Mouse (Mus musculus) liver, embryonic 16.5 days (tissue): ENCODE measurements at regions not wholly inside any gene's neighbourhood (a gene's known extent, or its start where the extent isn't known, plus 50 kb on each side); places are given as distances from the start of the nearest gene placed in this dataset.
A peak's percentile ranks its signal among the peaks of the same experiment; 100 is the strongest.

Source experiments
- ATAC-seq: fragments of 200-750 bp; cut with Nextera tagmentation; 2 replicates; pipeline ENCODE4 v1.8.0; 2017; ENCODE audit warnings: low read depth, mild to moderate bottlenecking, moderate number of reproducible peaks, moderate library complexity
- H3K27ac ChIP-seq: fragments of 300-500 bp; sonication (generic); 2 replicates; pipeline ENCODE4 v1.5.1; 2014; ENCODE audit warnings: mild to moderate bottlenecking, low read length
- H3K27me3 ChIP-seq: fragments of 300-500 bp; sonication (generic); 2 replicates; pipeline ENCODE4 v1.6.1; 2014; ENCODE audit warnings: low read depth, low read length, mixed read lengths; ENCODE audit not compliant: control insufficient read depth, insufficient read depth
- H3K36me3 ChIP-seq: fragments of 300-500 bp; sonication (generic); 2 replicates; pipeline ENCODE4 v1.6.1; 2014; ENCODE audit warnings: mild to moderate bottlenecking; ENCODE audit not compliant: control insufficient read depth, insufficient read depth
- H3K4me1 ChIP-seq: fragments of 300-500 bp; sonication (generic); 2 replicates; pipeline ENCODE4 v1.6.1; 2014; ENCODE audit warnings: low read depth, low read length, mixed read lengths; ENCODE audit not compliant: control insufficient read depth
- H3K4me2 ChIP-seq: fragments of 300-500 bp; sonication (generic); 2 replicates; pipeline ENCODE4 v1.6.1; 2014; ENCODE audit warnings: low read depth, low read length, mixed read lengths
- H3K4me3 ChIP-seq: fragments of 300-500 bp; sonication (generic); 2 replicates; pipeline ENCODE4 v1.5.1; 2014; ENCODE audit warnings: low read depth, mild to moderate bottlenecking, low read length
- H3K9ac ChIP-seq: fragments of 300-500 bp; sonication (generic); 2 replicates; pipeline ENCODE4 v1.6.1; 2014; ENCODE audit warnings: low read depth, low read length
- H3K9me3 ChIP-seq: fragments of 300-500 bp; sonication (generic); replicated peaks from 2 replicates; pipeline ENCODE4 v1.6.1; 2016; ENCODE audit warnings: low read length; ENCODE audit not compliant: control insufficient read depth
- WGBS: fragments of 180-500 bp; shearing (Covaris S2); extraction: QIAGEN DNeasy Blood & Tissue Kit; methylation state at CpG from one replicate; pipeline ENCODE4 v1.1.7; 2014; ENCODE audit not compliant: insufficient replicate concordance; 5-methylcytosine and 5-hydroxymethylcytosine counted together

DNA sequence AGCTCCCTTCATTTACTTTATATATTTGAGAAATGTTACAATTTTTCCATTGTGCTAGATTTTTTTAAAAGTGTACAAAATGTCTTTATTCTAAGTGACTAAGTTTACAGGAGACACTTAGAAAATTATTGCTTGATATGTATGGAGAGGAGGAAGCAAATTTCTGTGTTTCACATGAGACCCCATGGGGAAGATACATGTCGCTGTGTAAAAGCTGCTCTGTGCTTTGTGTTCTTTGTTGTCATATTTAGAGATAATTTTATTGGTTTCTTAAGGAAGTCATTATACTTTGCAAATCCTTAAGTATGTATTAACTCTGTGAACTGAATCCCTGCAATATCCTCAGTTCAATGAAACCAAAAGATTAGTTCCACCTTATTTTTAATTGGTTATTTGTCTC is 406.0 kb upstream of the 1700003H04Rik start:
- Histone ChIP-seq H3K27me3 (no peaks in the 10 kb centered on the region), H3K4me1 (no peaks in the 10 kb centered on the region), H3K4me2 (no peak overlapping the region), H3K27ac (no peak overlapping the region), H3K4me3 (no peak overlapping the region), H3K9ac (no peak overlapping the region), H3K9me3 (no peaks in the 10 kb centered on the region), H3K36me3 (no peaks in the 10 kb centered on the region)
- WGBS = 62% methylated on average over 1 of the region's 1 CpGs
- no peak for ATAC-seq

DNA sequence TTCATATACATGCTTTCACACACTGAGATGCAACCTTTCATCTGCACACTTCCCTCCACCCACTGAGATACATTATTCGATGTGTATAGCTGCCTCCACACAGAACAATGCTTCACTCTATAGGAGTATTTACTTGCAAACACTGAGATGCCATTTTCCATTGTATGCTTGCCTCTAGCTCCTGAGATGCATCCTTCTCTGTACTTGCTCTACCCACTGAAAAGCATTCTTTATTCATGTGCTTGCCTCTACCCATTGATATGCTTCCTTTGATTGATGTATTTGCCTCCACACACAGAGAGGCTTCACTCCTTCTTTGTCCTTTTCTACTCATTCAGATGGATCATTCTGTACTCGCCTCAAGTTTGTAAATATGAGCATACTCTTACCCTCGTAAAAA is 405.6 kb upstream of the 1700003H04Rik start:
- Histone ChIP-seq H3K9ac (no peak overlapping the region), H3K27me3 (no peaks in the 10 kb centered on the region), H3K9me3 (no peaks in the 10 kb centered on the region), H3K4me1 (no peaks in the 10 kb centered on the region), H3K27ac (no peak overlapping the region), H3K4me3 (no peak overlapping the region), H3K36me3 (no peaks in the 10 kb centered on the region), H3K4me2 (no peak overlapping the region)
- ATAC-seq = no peak
- WGBS = 55% methylated on average over 3 of the region's 3 CpGs

DNA sequence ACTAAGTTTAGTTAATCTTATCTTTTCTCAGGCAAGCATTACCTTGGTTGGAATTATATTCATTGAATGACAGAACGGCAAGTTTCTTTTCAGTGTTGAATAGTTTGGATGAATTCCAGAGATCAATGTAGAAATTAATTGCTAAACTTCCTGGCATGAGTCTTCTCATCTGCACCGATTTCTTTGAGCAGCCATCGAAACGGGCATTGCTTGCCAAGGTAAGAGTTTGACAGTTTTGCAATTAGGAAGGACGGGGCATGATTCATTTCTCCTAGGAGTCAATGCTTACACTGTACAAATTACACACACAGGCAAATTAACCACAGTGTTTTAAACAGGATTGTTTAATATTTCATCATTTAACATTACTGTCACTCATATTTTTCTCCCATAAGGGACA is 404.5 kb upstream of the 1700003H04Rik start:
- Histone ChIP-seq H3K4me1 (no peaks in the 10 kb centered on the region), H3K9me3 (no peaks in the 10 kb centered on the region), H3K4me3 (no peak overlapping the region), H3K27me3 (no peaks in the 10 kb centered on the region), H3K36me3 (no peaks in the 10 kb centered on the region), H3K9ac (no peak overlapping the region), H3K4me2 (no peak overlapping the region), H3K27ac (no peak overlapping the region)
- no peak for ATAC-seq
- WGBS = 59% methylated on average over 5 of the region's 5 CpGs

- peak; percentile 83 for ATAC-seq
- 46% methylated on average over 2 of the region's 2 CpGs for WGBS
- Histone ChIP-seq H3K4me2 (no peak overlapping the region), H3K9me3 (no peaks in the 10 kb centered on the region), H3K4me3 (no peak overlapping the region), H3K9ac (no peak overlapping the region), H3K27me3 (no peaks in the 10 kb centered on the region), H3K4me1 (no peaks in the 10 kb centered on the region), H3K36me3 (no peaks in the 10 kb centered on the region), H3K27ac (no peak overlapping the region)
These were observed 354.4 kb upstream of the 1700003H04Rik start for GRCm38 (mm10) chr3:124935147-124935849.

DNA sequence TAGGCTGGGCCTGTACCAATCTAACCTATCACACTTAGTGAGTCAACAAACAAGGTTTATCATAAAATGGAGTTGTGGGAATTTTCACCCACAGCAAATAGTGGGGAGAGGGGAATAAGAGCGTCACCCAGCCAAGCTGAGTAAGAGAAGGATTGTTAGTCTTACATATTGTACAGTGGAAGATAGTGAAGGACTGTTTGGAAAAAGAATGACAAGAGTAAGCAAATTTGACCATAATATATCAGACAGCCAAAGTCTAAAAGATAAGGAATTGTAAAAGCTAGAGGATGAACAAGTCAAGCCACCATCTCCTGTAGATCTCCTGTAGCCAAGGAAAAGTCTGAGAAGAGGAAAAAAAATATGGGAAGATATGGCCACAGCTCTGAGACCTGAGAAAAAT is 351.8 kb upstream of the 1700003H04Rik start:
- Histone ChIP-seq H3K27ac (no peak overlapping the region), H3K4me2 (no peak overlapping the region), H3K36me3 (no peaks in the 10 kb centered on the region), H3K4me1 (no peaks in the 10 kb centered on the region), H3K9ac (no peak overlapping the region), H3K27me3 (no peaks in the 10 kb centered on the region), H3K9me3 (no peaks in the 10 kb centered on the region), H3K4me3 (no peak overlapping the region)
- no peak for ATAC-seq
- 64% methylated on average over 1 of the region's 1 CpGs for WGBS

GRCm38 (mm10) chr3:124930773-124931607 is 350.1 kb upstream of the 1700003H04Rik start:
- 60% methylated on average over 15 of the region's 15 CpGs for WGBS
- H3K4me2 ChIP-seq = no peak overlapping the region

GRCm38 (mm10) chr3:124908925-124909324 is 328.0 kb upstream of the 1700003H04Rik start:
- Histone ChIP-seq H3K9ac (no peak overlapping the region), H3K27ac (no peak overlapping the region), H3K4me1 (no peaks in the 10 kb centered on the region), H3K27me3 (no peaks in the 10 kb centered on the region), H3K36me3 (no peaks in the 10 kb centered on the region), H3K9me3 (no peaks in the 10 kb centered on the region), H3K4me3 (no peak overlapping the region), H3K4me2 (no peak overlapping the region)
- 56% methylated on average over 4 of the region's 4 CpGs for WGBS
- no peak for ATAC-seq

More at GRCm38 (mm10) chr3:124930773-124931607, 350.1 kb upstream of the 1700003H04Rik start:
- H3K27ac ChIP-seq = no peak overlapping the region
- H3K4me1 ChIP-seq = no peaks in the 10 kb centered on the region
- no peak overlapping the region for H3K4me3 ChIP-seq
- H3K27me3 ChIP-seq = no peaks in the 10 kb centered on the region
- no peaks in the 10 kb centered on the region for H3K36me3 ChIP-seq
- H3K9ac ChIP-seq = no peak overlapping the region
- H3K9me3 ChIP-seq = no peaks in the 10 kb centered on the region
- no peak for ATAC-seq
